10 mouse cellular contexts compared by ENCODE assay signal in the genomic region with DNA sequence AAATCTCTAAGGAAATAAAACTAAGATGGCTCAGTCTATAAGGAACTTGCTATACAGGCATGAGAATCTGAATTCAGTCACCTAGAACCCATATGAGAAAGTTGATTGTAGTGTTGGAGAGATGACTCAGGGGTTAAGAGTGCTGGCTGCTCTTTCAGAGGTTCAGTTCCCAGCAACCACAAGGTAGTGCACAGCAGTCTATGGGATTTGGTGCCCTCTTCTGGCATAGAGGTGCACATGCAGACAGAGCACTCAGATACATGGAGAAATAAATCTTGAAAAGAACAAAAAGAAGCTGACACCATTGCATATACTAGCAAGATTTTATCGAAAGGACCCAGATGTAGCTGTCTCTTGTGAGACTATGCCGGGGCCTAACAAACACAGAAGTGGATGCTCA. TPM values are rescaled to one million over a fixed set of nuclear protein-coding genes. Genes with fewer than 3 reads are reported as not detected.
DNase-seq lines count a peak whose midpoint lies in the region; ATAC-seq and TF ChIP-seq lines count a peak whose summit lies in the region.
"Had no signal": no experiment of that assay in that cellular context is flagged by ENCODE, and none has a peak within 500 bp of the region (broad histone marks: within the 10 kb centered on the region; RNA-seq: fewer than 3 reads in every experiment).

No protein-coding gene starts in this region.

- H3K27me3 ChIP-seq in forebrain, embryonic 11.5 days (ENCODE audit: control insufficient read depth, insufficient read depth, low read length) = no peaks in the 10 kb centered on the region
- no peaks in the 10 kb centered on the region for H3K27me3 ChIP-seq in forebrain, embryonic 10.5 days (ENCODE audit: poor library complexity, severe bottlenecking)
- H3K27me3 ChIP-seq in midbrain, embryonic 14.5 days (ENCODE audit: control insufficient read depth, insufficient read depth, low read length) = no peaks in the 10 kb centered on the region
- no peaks in the 10 kb centered on the region for H3K27me3 ChIP-seq in midbrain, embryonic 10.5 days (ENCODE audit: low read depth, poor library complexity, severe bottlenecking)
- no peaks in the 10 kb centered on the region for H3K27me3 ChIP-seq in small intestine, adult 2 months (ENCODE audit: control insufficient read depth, insufficient read depth, low read length)
- H3K27me3 ChIP-seq: lung, embryonic 15.5 days had no signal

- no peaks in the 10 kb centered on the region for H3K4me1 ChIP-seq in forebrain, embryonic 11.5 days (replicated peaks; ENCODE audit: control insufficient read depth, insufficient read depth, low read length)
- peaks cover 2% of the 10 kb centered on the region for H3K4me1 ChIP-seq in forebrain, embryonic 10.5 days
- H3K4me1 ChIP-seq in midbrain, embryonic 14.5 days (ENCODE audit: control insufficient read depth, insufficient read depth, low read length) = no peaks in the 10 kb centered on the region
- peaks cover 3% of the 10 kb centered on the region for H3K4me1 ChIP-seq in midbrain, embryonic 10.5 days
- no peaks in the 10 kb centered on the region for H3K4me1 ChIP-seq in small intestine, adult 2 months (ENCODE audit: control insufficient read depth, insufficient read depth, insufficient read length, low read length)

- no peaks in the 10 kb centered on the region for H3K9me3 ChIP-seq in forebrain, embryonic 11.5 days (ENCODE audit: control insufficient read depth, low read length)
- no peaks in the 10 kb centered on the region for H3K9me3 ChIP-seq in forebrain, embryonic 10.5 days
- H3K9me3 ChIP-seq in midbrain, embryonic 14.5 days (ENCODE audit: control insufficient read depth, low read length) = no peaks in the 10 kb centered on the region
- no peaks in the 10 kb centered on the region for H3K9me3 ChIP-seq in midbrain, embryonic 10.5 days (replicated peaks)
- H3K9me3 ChIP-seq: lung, embryonic 15.5 days had no signal

- no peak overlapping the region for H3K27ac ChIP-seq in forebrain, embryonic 11.5 days (ENCODE audit: low read depth, low read length)
- H3K27ac ChIP-seq in forebrain, embryonic 10.5 days = no peak overlapping the region
- no peak overlapping the region for H3K27ac ChIP-seq in midbrain, embryonic 14.5 days (replicated peaks; ENCODE audit: low read depth, low read length)
- H3K27ac ChIP-seq in midbrain, embryonic 10.5 days (replicated peaks) = no peak overlapping the region
- H3K27ac ChIP-seq in small intestine, adult 2 months (ENCODE audit: insufficient read depth, low read depth, low read length) = no peak overlapping the region
- H3K27ac ChIP-seq: lung, embryonic 15.5 days had no signal

- peak; percentile 43 for DNase-seq in forebrain, embryonic 11.5 days (ENCODE audit: low spot score)
- DNase-seq in forebrain, embryonic 10.5 days (ENCODE audit: extremely low spot score, low spot score) = no peak
- peak; percentile 29 for DNase-seq in midbrain, embryonic 14.5 days
- no peak for DNase-seq in midbrain, embryonic 10.5 days (ENCODE audit: low spot score)
- no peak for DNase-seq in left cerebral cortex, adult 11 months (ENCODE audit: low spot score)
- DNase-seq in adipocyte (ENCODE audit: low spot score) = no peak
- DNase-seq: cerebellum, postnatal 25 days had no signal

- H3K4me2 ChIP-seq in forebrain, embryonic 11.5 days (ENCODE audit: low read depth, low read length, severe bottlenecking) = no peak overlapping the region
- no peak overlapping the region for H3K4me2 ChIP-seq in midbrain, embryonic 14.5 days (ENCODE audit: low read length)
- H3K4me2 ChIP-seq: lung, embryonic 15.5 days had no signal

- no peak overlapping the region for H3K9ac ChIP-seq in forebrain, embryonic 11.5 days (ENCODE audit: low read length)
- no peak overlapping the region for H3K9ac ChIP-seq in midbrain, embryonic 14.5 days (replicated peaks; ENCODE audit: low read length)
- H3K9ac ChIP-seq: lung, embryonic 15.5 days had no signal

- no peak overlapping the region for H3K4me3 ChIP-seq in forebrain, embryonic 11.5 days (ENCODE audit: low read depth, low read length)
- no peak overlapping the region for H3K4me3 ChIP-seq in forebrain, embryonic 10.5 days
- H3K4me3 ChIP-seq in midbrain, embryonic 14.5 days (replicated peaks; ENCODE audit: low read depth, low read length) = no peak overlapping the region
- no peak overlapping the region for H3K4me3 ChIP-seq in midbrain, embryonic 10.5 days
- no peak overlapping the region for H3K4me3 ChIP-seq in small intestine, adult 2 months (ENCODE audit: low read depth, low read length)
- H3K4me3 ChIP-seq: lung, embryonic 15.5 days had no signal

- no peak for ATAC-seq in forebrain, embryonic 11.5 days (replicated peaks; ENCODE audit: low FRiP score)
- ATAC-seq in midbrain, embryonic 14.5 days (ENCODE audit: low FRiP score, low TSS enrichment) = no peak
- peak; percentile 84 for ATAC-seq in common myeloid progenitor, adult 5-6 weeks (replicated peaks; ENCODE audit: low read depth, poor library complexity, severe bottlenecking)

- TF ChIP-seq POLR2A in small intestine, adult 2 months (IDR thresholded peaks at IDR 0.05; ENCODE audit: low read depth, low read length) = no peak

- 88% methylated on average over 2 of the region's 2 CpGs for WGBS in forebrain, embryonic 11.5 days
- WGBS in forebrain, embryonic 10.5 days = 89% methylated on average over 2 of the region's 2 CpGs
- WGBS in midbrain, embryonic 14.5 days = 83% methylated on average over 2 of the region's 2 CpGs
- WGBS in midbrain, embryonic 10.5 days = 89% methylated on average over 2 of the region's 2 CpGs
- WGBS in small intestine, adult 2 months = 80% methylated on average over 2 of the region's 2 CpGs

- TF ChIP-seq CTCF in small intestine, adult 2 months (IDR thresholded peaks at IDR 0.05; ENCODE audit: extremely low read depth, insufficient read length, insufficient replicate concordance, low read depth, low read length) = peak; percentile 33; the same call in 1 of the 2 replicates

- peaks cover 6% of the 10 kb centered on the region for H3K36me3 ChIP-seq in forebrain, embryonic 11.5 days (ENCODE audit: control insufficient read depth, insufficient read depth, low read length)
- H3K36me3 ChIP-seq in forebrain, embryonic 10.5 days (replicated peaks) = peaks cover 41% of the 10 kb centered on the region
- H3K36me3 ChIP-seq in midbrain, embryonic 14.5 days (ENCODE audit: control insufficient read depth, insufficient read depth, low read length) = peaks cover 28% of the 10 kb centered on the region
- H3K36me3 ChIP-seq in midbrain, embryonic 10.5 days = peaks cover 39% of the 10 kb centered on the region
- H3K36me3 ChIP-seq in small intestine, adult 2 months (ENCODE audit: control insufficient read depth, insufficient read depth, low read length) = peaks cover 4% of the 10 kb centered on the region

RNA-seq across cellular contexts. Expression of a gene that starts 6.3 kb away (rescaled TPM):
- 136 and 145 TPM in 2 replicates for polyA plus RNA-seq in forebrain, embryonic 11.5 days (2014; fragmentation: Nextera tagmentation; extraction: Ambion mirVana)
- polyA plus RNA-seq in forebrain, embryonic 10.5 days (2016; fragmentation: Nextera tagmentation; extraction: Ambion mirVana) = 153 and 161 TPM in 2 replicates
- 117 and 122 TPM in 2 replicates for polyA plus RNA-seq in midbrain, embryonic 14.5 days (2014; fragmentation: Nextera tagmentation; extraction: Ambion mirVana)
- polyA plus RNA-seq in midbrain, embryonic 10.5 days (2016; fragmentation: Nextera tagmentation; extraction: Ambion mirVana) = 156 and 163 TPM in 2 replicates
- 56.0 and 82.6 TPM in 2 replicates for total RNA-seq in common myeloid progenitor, adult 5-6 weeks (2017)
- polyA plus RNA-seq in small intestine, adult 2 months (2012; rRNA removed) = 3.7 and 9.3 TPM in 2 replicates

RNA-seq across cellular contexts. Expression of a gene that starts 21.9 kb away (rescaled TPM):
- not detected in 2 replicates for polyA plus RNA-seq in forebrain, embryonic 11.5 days (2014; fragmentation: Nextera tagmentation; extraction: Ambion mirVana)
- not detected in 2 replicates for polyA plus RNA-seq in forebrain, embryonic 10.5 days (2016; fragmentation: Nextera tagmentation; extraction: Ambion mirVana)
- polyA plus RNA-seq in midbrain, embryonic 14.5 days (2014; fragmentation: Nextera tagmentation; extraction: Ambion mirVana) = 0.24 and 0.58 TPM in 2 replicates
- polyA plus RNA-seq in midbrain, embryonic 10.5 days (2016; fragmentation: Nextera tagmentation; extraction: Ambion mirVana) = not detected in 2 replicates
- total RNA-seq in common myeloid progenitor, adult 5-6 weeks (2017) = not detected in 2 replicates
- 0.96 and 1.1 TPM in 2 replicates for polyA plus RNA-seq in small intestine, adult 2 months (2012; rRNA removed)

RNA-seq across cellular contexts. Expression of a gene that starts 25.3 kb away (rescaled TPM):
- 2.1 and 2.5 TPM in 2 replicates for polyA plus RNA-seq in forebrain, embryonic 11.5 days (2014; fragmentation: Nextera tagmentation; extraction: Ambion mirVana)
- polyA plus RNA-seq in forebrain, embryonic 10.5 days (2016; fragmentation: Nextera tagmentation; extraction: Ambion mirVana) = 1.4 and 1.7 TPM in 2 replicates
- polyA plus RNA-seq in midbrain, embryonic 14.5 days (2014; fragmentation: Nextera tagmentation; extraction: Ambion mirVana) = 10.7 and 12.2 TPM in 2 replicates
- polyA plus RNA-seq in midbrain, embryonic 10.5 days (2016; fragmentation: Nextera tagmentation; extraction: Ambion mirVana) = 1.5 and 1.9 TPM in 2 replicates
- total RNA-seq in common myeloid progenitor, adult 5-6 weeks (2017) = 0.14 TPM in 1 of 2 replicates, not detected in the other
- polyA plus RNA-seq in small intestine, adult 2 months (2012; rRNA removed) = 1.4 and 1.6 TPM in 2 replicates

RNA-seq across cellular contexts. Expression of a gene that starts 40.1 kb away (rescaled TPM):
- 152 and 172 TPM in 2 replicates for polyA plus RNA-seq in forebrain, embryonic 11.5 days (2014; fragmentation: Nextera tagmentation; extraction: Ambion mirVana)
- 193 and 199 TPM in 2 replicates for polyA plus RNA-seq in forebrain, embryonic 10.5 days (2016; fragmentation: Nextera tagmentation; extraction: Ambion mirVana)
- polyA plus RNA-seq in midbrain, embryonic 14.5 days (2014; fragmentation: Nextera tagmentation; extraction: Ambion mirVana) = 102 and 103 TPM in 2 replicates
- polyA plus RNA-seq in midbrain, embryonic 10.5 days (2016; fragmentation: Nextera tagmentation; extraction: Ambion mirVana) = 197 and 214 TPM in 2 replicates
- total RNA-seq in common myeloid progenitor, adult 5-6 weeks (2017) = 34.8 and 40.8 TPM in 2 replicates
- polyA plus RNA-seq in small intestine, adult 2 months (2012; rRNA removed) = 66.9 and 132 TPM in 2 replicates

RNA-seq across cellular contexts. Expression of a gene that starts 55.4 kb away (rescaled TPM):
- 5.5 and 8.3 TPM in 2 replicates for polyA plus RNA-seq in forebrain, embryonic 11.5 days (2014; fragmentation: Nextera tagmentation; extraction: Ambion mirVana)
- 9.3 and 10.1 TPM in 2 replicates for polyA plus RNA-seq in forebrain, embryonic 10.5 days (2016; fragmentation: Nextera tagmentation; extraction: Ambion mirVana)
- 6.2 and 8.7 TPM in 2 replicates for polyA plus RNA-seq in midbrain, embryonic 14.5 days (2014; fragmentation: Nextera tagmentation; extraction: Ambion mirVana)
- polyA plus RNA-seq in midbrain, embryonic 10.5 days (2016; fragmentation: Nextera tagmentation; extraction: Ambion mirVana) = 7.4 and 8.6 TPM in 2 replicates
- 2.3 and 4.3 TPM in 2 replicates for total RNA-seq in common myeloid progenitor, adult 5-6 weeks (2017)
- 2.6 and 4.4 TPM in 2 replicates for polyA plus RNA-seq in small intestine, adult 2 months (2012; rRNA removed)

Comparison
In these comparisons a context has a peak if more than half of its experiments do, and no peak if none do; other contexts are left out.
1. DNase-seq: peak in forebrain, embryonic 11.5 days (single experiment) and midbrain, embryonic 14.5 days (single experiment); none in forebrain, embryonic 10.5 days (single experiment), midbrain, embryonic 10.5 days (single experiment), left cerebral cortex, adult 11 months (single experiment) and adipocyte (single experiment).
2. RNA of a gene that starts 6.3 kb away (polyA plus RNA-seq): 156 to 163 TPM in midbrain, embryonic 10.5 days, 153 to 161 TPM in forebrain, embryonic 10.5 days, 136 to 145 TPM in forebrain, embryonic 11.5 days and 117 to 122 TPM in midbrain, embryonic 14.5 days; 3.7 to 9.3 TPM in small intestine, adult 2 months; every median in the first group is over 10 times any median in the second.